Mouse (Mus musculus) B cell, adult 62 days (primary cell): Measurements from ENCODE around the gene Best1. TPM values are rescaled to one million over a fixed set of nuclear protein-coding genes. Genes with fewer than 3 reads are reported as not detected.

Experiments used
- total RNA-seq: library from RNA; stranded (reverse); gene quantifications from 4 replicates; pipeline ENCODE4 v1.2.4, GENCODE M21; 2023

Gene Best1
- 0.36 TPM in 1 of 4 replicates, not detected in the others for total RNA-seq

DNA sequence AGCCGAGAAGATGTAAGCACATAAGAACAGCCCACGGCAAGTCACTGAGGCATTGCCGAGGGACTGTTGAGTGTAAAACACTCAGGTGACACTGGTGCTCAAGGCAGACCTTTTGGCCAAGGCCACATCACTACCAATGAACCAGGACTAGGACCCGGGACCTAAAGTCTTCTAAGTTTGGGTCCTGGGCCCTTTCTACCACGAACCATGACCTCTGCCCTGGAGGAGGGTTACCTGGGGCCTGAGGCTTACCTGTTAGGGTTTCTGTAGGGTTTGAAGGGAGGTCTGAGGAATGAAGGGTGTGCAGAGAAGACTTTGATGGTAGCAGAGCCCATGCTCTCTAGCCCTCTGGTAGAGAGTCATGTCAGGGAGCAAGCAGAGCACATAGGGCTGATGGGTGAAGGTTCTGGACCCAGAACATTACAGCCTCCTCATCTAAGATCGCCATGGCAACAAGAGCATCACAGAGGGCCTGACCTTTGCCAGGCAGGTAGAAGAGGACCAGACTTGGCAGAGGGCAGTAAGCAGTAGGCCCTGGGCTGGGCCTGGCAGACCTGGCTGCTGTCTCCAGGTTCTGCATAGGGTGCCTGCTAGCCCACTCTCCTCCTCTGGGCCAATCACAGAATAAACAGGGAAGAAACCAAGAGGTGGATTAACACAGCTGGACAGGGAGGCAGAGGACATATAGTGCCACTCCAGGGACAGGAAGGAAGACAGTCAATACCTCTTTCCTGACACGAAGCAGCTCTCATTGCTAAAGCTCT, at the start of gene Best1, which contains the start of gene Rab3il1:
Gene Best1 (minus strand): TSS at position 428 of the 764 bp plus-strand sequence.
Gene Rab3il1 (plus strand): TSS at position 464 of the 764 bp plus-strand sequence.

DNA sequence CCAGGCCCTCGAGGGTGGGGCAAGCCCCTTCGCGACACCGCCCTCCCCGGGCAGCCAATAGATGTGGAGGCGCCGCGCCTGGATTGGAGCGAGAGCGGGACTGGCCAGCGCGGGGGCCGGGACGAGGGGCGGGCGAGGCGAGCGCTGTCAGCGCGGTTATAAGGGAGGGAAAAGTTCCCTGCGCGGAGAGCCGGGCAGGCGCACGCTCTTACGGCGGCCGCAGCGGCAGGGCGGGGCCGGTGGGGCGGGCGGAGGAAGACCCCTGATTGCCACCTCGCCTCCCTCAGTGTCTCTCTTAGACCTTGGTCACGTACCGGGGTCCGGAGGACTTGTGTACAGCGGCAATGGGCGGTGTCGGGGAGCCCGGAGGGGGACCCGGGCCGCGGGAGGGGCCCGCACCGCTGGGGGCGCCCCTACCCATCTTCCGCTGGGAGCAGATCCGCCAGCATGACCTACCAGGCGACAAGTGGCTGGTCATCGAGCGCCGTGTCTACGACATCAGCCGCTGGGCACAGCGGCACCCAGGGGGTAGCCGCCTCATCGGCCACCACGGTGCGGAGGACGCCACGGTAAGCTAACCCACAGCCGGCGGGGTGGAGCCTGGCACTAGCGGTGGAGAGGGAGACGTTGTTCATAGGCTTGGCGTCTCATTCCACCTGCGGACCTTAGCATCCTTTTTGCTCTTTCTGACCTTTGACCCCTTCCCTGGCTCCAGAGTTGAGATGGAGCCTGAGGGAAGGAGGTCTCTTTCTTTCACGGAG, 40.1 kb upstream of the Best1 start, which contains the start of gene Fads3:
Gene Fads3 (plus strand): TSS at position 182 of the 761 bp plus-strand sequence.

DNA sequence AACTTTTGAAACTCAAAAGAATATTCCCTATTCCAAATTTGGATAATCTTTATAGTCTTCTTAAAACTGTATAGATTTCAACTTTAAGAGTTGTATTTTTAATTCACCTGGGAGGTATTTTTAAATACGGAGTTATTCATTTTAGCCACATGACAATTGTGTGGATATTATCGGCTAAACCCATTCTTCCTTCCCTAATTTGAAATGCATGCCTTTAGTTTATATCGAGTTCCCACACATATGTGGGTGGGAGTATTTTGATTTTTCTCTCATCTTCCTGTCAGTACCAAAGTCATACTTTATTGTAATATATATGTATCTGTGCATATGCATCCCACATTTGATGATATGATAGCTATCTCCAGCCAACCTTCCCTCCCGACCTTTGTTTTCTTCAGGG, 21.2 kb downstream of the Best1 start, which contains the start of gene Fth1:
Gene Fth1 (plus strand): TSS at position 341 of the 400 bp plus-strand sequence.

Other genes starting within 250 kb of the Best1 start
- gene Scgb2a2, start 154.1 kb downstream of the Best1 start, total RNA-seq: not detected in 4 replicates
- gene Incenp, start 102.1 kb downstream of the Best1 start, total RNA-seq: 31.8 to 39.2 TPM (median 35.7 TPM) in 4 replicates
- 2,251 to 2,402 TPM (median 2,321 TPM) in 4 replicates for gene Fth1, start 21.0 kb downstream of the Best1 start, total RNA-seq
- 0.63 to 2.3 TPM (median 1.3 TPM) in 4 replicates for gene Rab3il1, start within 50 bp of the Best1 start, total RNA-seq
- gene Fads3, start 39.9 kb upstream of the Best1 start, total RNA-seq: 0.33 to 0.60 TPM (median 0.41 TPM) in 4 replicates
- gene Fads2, start 100.1 kb upstream of the Best1 start, total RNA-seq: 0.27 to 1.4 TPM (median 0.86 TPM) in 4 replicates
- gene Fads1, start 181.3 kb upstream of the Best1 start, total RNA-seq: 3.3 to 5.7 TPM (median 4.3 TPM) in 4 replicates
- gene Tmem258, start 202.4 kb upstream of the Best1 start, total RNA-seq: 86.3 to 98.5 TPM (median 92.6 TPM) in 4 replicates
- 28.4 to 35.4 TPM (median 29.7 TPM) in 4 replicates for gene Fen1, start 202.5 kb upstream of the Best1 start, total RNA-seq
- gene Myrf, start 239.1 kb upstream of the Best1 start, total RNA-seq: 0.24 TPM in 1 of 4 replicates, not detected in the others